Mouse (Mus musculus): Measurements from ENCODE around the gene Gjd2.

The Gjd2 gene

DNA sequence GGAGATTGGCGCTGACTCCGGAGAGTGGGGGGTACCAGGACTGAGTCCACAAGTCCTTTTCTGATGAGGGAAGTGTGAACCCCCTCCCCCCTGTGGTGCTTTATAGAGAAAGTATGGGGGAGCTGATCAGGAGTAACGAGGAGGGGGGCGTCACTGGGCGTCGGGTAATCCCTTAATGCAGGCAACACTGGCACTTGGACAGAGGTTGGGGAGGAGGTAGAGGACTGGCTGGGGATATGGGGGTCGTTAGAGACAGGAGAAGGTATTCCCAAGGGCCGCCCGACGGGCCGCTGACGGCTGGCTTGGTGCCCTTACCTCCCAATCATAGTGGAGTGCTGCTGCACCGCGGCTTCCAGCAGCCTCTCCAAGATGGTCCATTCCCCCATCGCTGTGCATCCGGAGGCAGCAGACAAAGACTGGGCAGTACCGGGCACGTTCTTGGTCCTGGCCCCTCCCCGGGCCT lies 639 bp downstream of the Gjd2 start:
- DNase-seq (ENCODE audit: low read depth): no peak

DNA sequence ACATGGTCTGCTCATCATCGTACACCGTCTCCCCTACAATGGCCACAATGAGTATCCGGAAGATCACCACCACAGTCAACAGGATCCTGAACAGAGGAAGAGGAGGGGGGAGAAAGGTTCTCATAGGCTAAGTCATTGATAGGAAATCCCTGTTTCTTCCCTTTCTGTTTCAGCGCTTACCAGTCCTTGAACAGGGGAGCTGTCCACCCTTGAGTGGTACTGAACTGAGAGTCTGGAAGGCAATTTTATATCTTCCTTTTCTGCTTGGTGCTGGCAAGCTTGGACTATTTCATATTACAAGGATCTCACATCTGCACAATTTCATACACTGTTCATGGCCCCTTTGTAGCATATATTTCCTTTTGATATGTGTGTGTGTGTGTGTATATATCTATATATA lies 1.6 kb downstream of the Gjd2 start:
- peak; percentile 28 for DNase-seq (ENCODE audit: low read depth)

DNA sequence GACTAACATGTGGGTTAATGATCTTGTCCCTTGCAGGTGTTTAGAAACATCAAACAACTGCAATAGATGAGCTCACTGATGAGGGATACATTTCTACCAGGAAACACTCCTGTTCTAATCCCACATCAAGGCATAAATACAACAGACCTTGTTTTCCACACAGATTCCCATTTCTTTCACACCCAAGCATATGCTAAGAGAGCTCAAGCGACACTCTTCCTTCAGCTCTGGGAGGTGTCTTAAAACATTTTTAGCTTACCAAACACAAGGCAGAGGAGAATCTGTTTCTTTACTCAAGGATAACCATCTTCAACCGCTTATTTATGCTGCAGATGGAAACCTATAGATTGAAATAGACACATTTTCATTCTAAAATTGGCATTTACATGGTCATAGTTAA lies 5.1 kb downstream of the Gjd2 start:
- no peak for DNase-seq (ENCODE audit: low read depth)

DNA sequence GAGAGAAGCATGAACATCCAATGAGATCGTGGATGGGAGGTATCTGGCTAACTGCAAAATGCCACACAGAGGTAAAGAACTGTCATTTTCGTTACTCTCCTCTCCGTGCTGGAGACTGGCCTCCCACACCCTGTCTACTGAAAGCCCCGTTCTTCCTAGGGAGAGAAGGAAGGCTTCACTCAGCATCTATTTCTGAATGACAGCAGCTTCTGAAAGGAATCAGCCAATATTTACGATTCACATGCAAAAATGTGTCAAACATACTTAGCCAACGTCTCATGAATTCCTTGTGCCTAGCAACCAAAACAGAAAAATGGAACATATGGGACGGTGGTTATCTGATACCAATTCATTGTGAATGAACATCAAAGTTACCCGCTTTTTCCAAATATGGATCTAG lies 15.9 kb downstream of the Gjd2 start:
- no peak for DNase-seq (ENCODE audit: low read depth)

DNA sequence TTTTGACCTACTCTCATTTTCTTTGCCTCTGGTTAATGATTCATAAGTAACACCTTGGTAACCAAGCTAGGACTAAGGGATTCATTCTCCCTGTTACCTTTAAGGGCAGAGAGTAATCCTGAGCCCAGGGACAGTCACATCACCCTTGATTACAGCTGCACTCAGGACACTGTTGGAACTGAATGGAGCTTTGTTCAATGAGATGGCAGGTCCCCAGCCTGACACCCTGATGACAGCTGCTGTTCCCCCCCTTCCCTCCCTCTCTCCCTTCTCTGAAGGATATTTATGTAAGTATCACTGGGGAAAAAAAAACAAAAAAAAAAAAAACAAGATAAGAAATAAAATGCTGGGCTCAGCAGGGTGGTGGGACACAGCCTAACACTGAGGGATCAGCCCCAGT lies 16.5 kb downstream of the Gjd2 start:
- no peak for DNase-seq (ENCODE audit: low read depth)

DNA sequence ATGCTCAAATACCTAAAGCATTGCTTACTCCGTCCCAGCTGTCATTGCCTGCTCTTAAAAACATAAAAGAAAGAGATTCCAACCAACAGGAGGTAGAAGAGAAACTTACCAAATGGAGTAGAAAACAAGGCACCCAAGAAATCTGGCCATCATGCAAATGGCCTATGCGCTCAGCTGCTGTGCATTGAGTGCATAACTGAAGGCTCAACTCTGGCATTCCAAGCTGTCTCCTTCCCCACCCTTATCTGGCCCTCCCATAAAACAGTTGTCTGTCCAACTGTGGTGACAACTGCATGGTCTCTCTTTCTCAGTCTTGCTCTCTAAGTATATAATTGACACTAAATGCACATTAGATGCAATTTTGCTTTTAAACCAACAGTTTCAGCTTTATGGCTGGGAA lies 28.5 kb downstream of the Gjd2 start:
- no peak for DNase-seq (ENCODE audit: low read depth)

DNA sequence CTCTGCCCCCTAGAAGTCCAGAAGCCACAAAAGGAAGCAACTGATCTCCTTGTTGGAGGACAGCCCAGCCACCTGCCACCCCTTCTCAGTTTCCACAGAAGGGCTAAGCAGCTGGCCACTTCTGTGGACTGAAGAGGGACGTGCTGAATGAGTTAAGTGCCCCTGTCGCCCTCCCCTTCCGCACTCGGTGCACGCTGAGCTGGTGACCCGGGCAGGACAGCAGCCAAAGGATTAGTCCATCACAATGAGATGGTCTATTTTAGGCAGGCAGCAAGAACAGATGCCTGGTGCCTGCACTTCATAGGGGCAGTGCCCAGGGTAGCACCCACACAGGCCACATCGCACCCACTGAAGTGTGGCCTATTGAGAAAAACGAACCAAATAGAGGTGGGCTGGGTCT lies 32.8 kb downstream of the Gjd2 start:
- no peak for DNase-seq (ENCODE audit: low read depth)

DNA sequence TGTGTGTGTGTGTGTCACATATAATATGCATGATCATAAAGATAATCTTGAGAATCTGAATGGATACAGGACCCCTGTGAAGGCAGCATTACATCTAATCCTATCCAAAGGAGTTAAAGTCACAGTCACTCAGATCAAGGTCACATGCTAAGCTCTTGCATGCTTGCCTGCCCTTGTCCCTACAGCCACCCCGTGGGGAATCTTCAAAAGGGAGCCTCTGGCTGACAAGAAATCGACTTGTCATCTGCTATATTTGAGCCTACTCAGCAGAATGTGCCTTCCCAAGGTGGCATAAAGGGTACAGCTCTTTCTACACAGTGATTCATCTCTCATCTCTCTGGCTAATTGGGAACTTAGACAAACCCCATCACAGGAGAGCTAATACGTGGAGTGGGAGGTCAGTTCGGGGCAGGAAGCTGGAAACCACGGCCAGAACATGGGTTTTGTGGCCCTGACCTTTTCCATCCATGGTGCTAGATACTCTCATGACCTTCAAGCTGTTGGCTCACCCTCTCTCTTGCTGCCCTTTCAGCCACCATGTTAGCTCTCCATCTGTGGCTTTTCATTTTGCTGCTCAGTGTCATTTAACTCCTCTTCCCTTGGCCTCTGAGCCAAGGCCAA lies 35.2 kb downstream of the Gjd2 start:
- no peak for DNase-seq (ENCODE audit: low read depth)

DNA sequence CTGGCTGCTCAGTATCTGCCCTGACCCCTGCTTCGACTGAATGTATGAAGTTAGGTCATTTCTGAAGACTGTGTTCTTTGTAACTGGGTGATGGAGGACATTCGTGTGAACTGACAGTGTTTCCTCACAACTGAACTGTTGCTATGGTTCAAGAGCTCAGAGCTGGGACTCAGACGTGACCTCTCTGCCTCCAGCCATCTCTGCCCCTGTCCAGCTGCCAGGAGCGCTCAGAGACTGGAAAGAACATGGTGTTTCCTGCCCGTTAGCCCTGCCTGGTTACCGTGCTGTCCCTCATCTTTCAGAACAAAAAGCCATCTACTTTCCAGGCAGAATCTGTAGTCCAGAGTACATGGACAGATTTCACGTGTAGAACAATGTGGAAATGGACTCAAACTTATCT lies 39.5 kb downstream of the Gjd2 start:
- no peak for DNase-seq (ENCODE audit: low read depth)

DNA sequence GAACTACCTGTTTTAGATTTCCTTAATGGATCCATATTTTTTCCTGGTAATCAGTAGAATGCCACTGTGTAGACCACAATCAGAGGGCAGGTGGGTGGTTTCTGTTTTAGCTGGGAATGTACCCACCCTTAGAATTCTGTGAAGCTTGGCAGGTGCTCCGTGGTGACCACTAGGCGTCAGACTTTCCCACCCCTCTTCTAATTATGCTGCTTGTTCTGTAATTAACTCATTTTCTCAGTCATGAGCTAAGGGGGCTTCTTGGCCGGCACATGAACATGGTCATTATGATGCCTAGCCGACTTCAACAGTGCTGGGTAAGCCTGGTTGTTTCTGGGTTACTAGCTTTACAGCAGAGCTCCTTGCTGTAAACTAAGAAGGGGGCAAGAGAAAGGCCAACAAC lies 47.0 kb downstream of the Gjd2 start:
- no peak for DNase-seq (ENCODE audit: low read depth)
